Mouse (Mus musculus): Measurements from ENCODE around the gene Pik3ap1. TPM values are rescaled to one million over a fixed set of nuclear protein-coding genes. Genes with fewer than 3 reads are reported as not detected.

The Pik3ap1 gene
- polyA plus RNA-seq, 1 experiment = not detected

DNA sequence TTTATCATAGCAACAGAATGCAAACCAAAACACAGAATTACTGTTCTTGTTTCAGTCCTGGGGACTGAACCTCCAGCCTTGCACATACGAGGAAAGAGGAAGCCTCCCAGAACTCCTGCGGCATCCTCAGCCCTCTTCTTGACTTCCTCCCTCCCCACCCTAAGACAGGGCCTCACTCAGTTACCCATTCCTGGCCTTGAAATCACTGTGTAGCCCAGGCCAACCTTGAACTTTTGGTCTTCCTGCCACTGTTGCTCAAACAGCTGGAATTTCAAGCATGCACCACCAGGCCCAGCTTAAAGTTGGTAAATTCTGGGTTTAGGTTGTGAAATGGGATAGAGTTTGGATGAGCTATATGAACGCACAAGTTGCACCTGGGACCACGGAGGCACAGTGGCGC is 10.2 kb downstream of the Pik3ap1 start:
- H3K4me3 ChIP-seq (ENCODE audit: insufficient read depth, low read depth, low read length) = no peak overlapping the region
- WGBS = 95% methylated on average over 5 of the region's 5 CpGs
- TF ChIP-seq CTCF (IDR thresholded peaks at IDR 0.05; ENCODE audit: insufficient read depth, low read depth, low read length) = no peak
- TF ChIP-seq POLR2A (IDR thresholded peaks at IDR 0.05; ENCODE audit: insufficient read depth, low read depth, low read length) = no peak
- H3K27ac ChIP-seq (ENCODE audit: insufficient read depth, low read depth, low read length) = no peak overlapping the region
- no peaks in the 10 kb centered on the region for H3K4me1 ChIP-seq (ENCODE audit: control insufficient read depth, insufficient read depth, low read length)

- Histone ChIP-seq H3K4me3 (ENCODE audit: insufficient read depth, low read depth, low read length) (no peak overlapping the region), H3K27ac (ENCODE audit: insufficient read depth, low read depth, low read length) (no peak overlapping the region), H3K4me1 (ENCODE audit: control insufficient read depth, insufficient read depth, low read length) (no peaks in the 10 kb centered on the region)
- TF ChIP-seq CTCF (IDR thresholded peaks at IDR 0.05; ENCODE audit: insufficient read depth, low read depth, low read length) (no peak), POLR2A (IDR thresholded peaks at IDR 0.05; ENCODE audit: insufficient read depth, low read depth, low read length) (no peak)
- 75% methylated on average over 4 of the region's 4 CpGs for WGBS
Observed at GRCm38 (mm10) chr19:41372322-41372721, 12.6 kb downstream of the Pik3ap1 start.

GRCm38 (mm10) chr19:41371373-41371772 is 13.5 kb downstream of the Pik3ap1 start:
- 75% methylated on average over 4 of the region's 4 CpGs for WGBS
- no peak for TF ChIP-seq POLR2A (IDR thresholded peaks at IDR 0.05; ENCODE audit: insufficient read depth, low read depth, low read length)
- no peak for TF ChIP-seq CTCF (IDR thresholded peaks at IDR 0.05; ENCODE audit: insufficient read depth, low read depth, low read length)

GRCm38 (mm10) chr19:41369557-41370460 is 15.1 kb downstream of the Pik3ap1 start:
- 89% methylated on average over 11 of the region's 11 CpGs for WGBS
- Histone ChIP-seq H3K4me3 (ENCODE audit: insufficient read depth, low read depth, low read length) (no peak overlapping the region), H3K4me1 (ENCODE audit: control insufficient read depth, insufficient read depth, low read length) (no peaks in the 10 kb centered on the region), H3K27ac (ENCODE audit: insufficient read depth, low read depth, low read length) (no peak overlapping the region)
- no peak for TF ChIP-seq CTCF (IDR thresholded peaks at IDR 0.05; ENCODE audit: insufficient read depth, low read depth, low read length)
- no peak for TF ChIP-seq POLR2A (IDR thresholded peaks at IDR 0.05; ENCODE audit: insufficient read depth, low read depth, low read length)

More at GRCm38 (mm10) chr19:41371373-41371772, 13.5 kb downstream of the Pik3ap1 start:
- no peak overlapping the region for H3K27ac ChIP-seq (ENCODE audit: insufficient read depth, low read depth, low read length)
- no peaks in the 10 kb centered on the region for H3K4me1 ChIP-seq (ENCODE audit: control insufficient read depth, insufficient read depth, low read length)
- H3K4me3 ChIP-seq (ENCODE audit: insufficient read depth, low read depth, low read length) = no peak overlapping the region

GRCm38 (mm10) chr19:41366854-41367517 is 17.9 kb downstream of the Pik3ap1 start:
- Histone ChIP-seq H3K4me1 (ENCODE audit: control insufficient read depth, insufficient read depth, low read length) (no peaks in the 10 kb centered on the region), H3K27ac (ENCODE audit: insufficient read depth, low read depth, low read length) (no peak overlapping the region), H3K4me3 (ENCODE audit: insufficient read depth, low read depth, low read length) (no peak overlapping the region)
- WGBS = 90% methylated on average over 9 of the region's 9 CpGs
- no peak for TF ChIP-seq CTCF (IDR thresholded peaks at IDR 0.05; ENCODE audit: insufficient read depth, low read depth, low read length)
- TF ChIP-seq POLR2A (IDR thresholded peaks at IDR 0.05; ENCODE audit: insufficient read depth, low read depth, low read length) = no peak

- 81% methylated on average over 16 of the region's 16 CpGs for WGBS
- Histone ChIP-seq H3K4me1 (ENCODE audit: control insufficient read depth, insufficient read depth, low read length) (no peaks in the 10 kb centered on the region), H3K27ac (ENCODE audit: insufficient read depth, low read depth, low read length) (no peak overlapping the region), H3K4me3 (ENCODE audit: insufficient read depth, low read depth, low read length) (no peak overlapping the region)
- no peak for TF ChIP-seq POLR2A (IDR thresholded peaks at IDR 0.05; ENCODE audit: insufficient read depth, low read depth, low read length)
- no peak for TF ChIP-seq CTCF (IDR thresholded peaks at IDR 0.05; ENCODE audit: insufficient read depth, low read depth, low read length)
Observed at GRCm38 (mm10) chr19:41366192-41366853, 18.6 kb downstream of the Pik3ap1 start.

DNA sequence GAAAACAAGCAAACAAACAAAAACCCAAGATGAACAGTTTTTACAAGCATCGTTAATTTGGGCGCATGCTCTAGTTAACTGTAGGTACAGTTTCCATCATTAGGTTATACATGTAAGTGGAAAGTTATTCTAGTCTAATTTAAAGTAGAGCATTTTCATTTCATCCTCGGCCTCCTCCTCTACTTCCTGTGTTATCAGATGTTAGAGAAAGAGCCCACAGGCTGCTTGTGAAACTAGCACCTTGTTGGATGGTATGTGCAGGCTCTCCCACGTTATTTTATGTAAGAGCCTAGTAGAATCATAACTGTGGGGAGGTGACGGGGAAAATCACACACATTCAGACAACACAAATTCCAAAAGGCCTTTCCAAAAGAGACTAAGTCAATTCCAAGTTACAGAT is 19.3 kb downstream of the Pik3ap1 start:
- Histone ChIP-seq H3K4me3 (ENCODE audit: insufficient read depth, low read depth, low read length) (no peak overlapping the region), H3K4me1 (ENCODE audit: control insufficient read depth, insufficient read depth, low read length) (no peaks in the 10 kb centered on the region), H3K27ac (ENCODE audit: insufficient read depth, low read depth, low read length) (no peak overlapping the region)
- WGBS = 91% methylated on average over 5 of the region's 5 CpGs
- TF ChIP-seq POLR2A (IDR thresholded peaks at IDR 0.05; ENCODE audit: insufficient read depth, low read depth, low read length) (no peak), CTCF (IDR thresholded peaks at IDR 0.05; ENCODE audit: insufficient read depth, low read depth, low read length) (no peak)

GRCm38 (mm10) chr19:41364509-41364908 is 20.4 kb downstream of the Pik3ap1 start:
- 87% methylated on average over 3 of the region's 3 CpGs for WGBS
- no peak overlapping the region for H3K4me3 ChIP-seq (ENCODE audit: insufficient read depth, low read depth, low read length)
- no peaks in the 10 kb centered on the region for H3K4me1 ChIP-seq (ENCODE audit: control insufficient read depth, insufficient read depth, low read length)
- no peak for TF ChIP-seq CTCF (IDR thresholded peaks at IDR 0.05; ENCODE audit: insufficient read depth, low read depth, low read length)
- no peak for TF ChIP-seq POLR2A (IDR thresholded peaks at IDR 0.05; ENCODE audit: insufficient read depth, low read depth, low read length)
- H3K27ac ChIP-seq (ENCODE audit: insufficient read depth, low read depth, low read length) = no peak overlapping the region

All from olfactory bulb, adult 2 months (tissue).